Mouse (Mus musculus): ENCODE measurements around the gene Ttc37. TPM values are rescaled to one million over a fixed set of nuclear protein-coding genes. Genes with fewer than 3 reads are reported as not detected.

Gene Ttc37
- 4.0 and 4.2 TPM in 2 replicates for polyA plus RNA-seq (2012; rRNA removed)

DNA sequence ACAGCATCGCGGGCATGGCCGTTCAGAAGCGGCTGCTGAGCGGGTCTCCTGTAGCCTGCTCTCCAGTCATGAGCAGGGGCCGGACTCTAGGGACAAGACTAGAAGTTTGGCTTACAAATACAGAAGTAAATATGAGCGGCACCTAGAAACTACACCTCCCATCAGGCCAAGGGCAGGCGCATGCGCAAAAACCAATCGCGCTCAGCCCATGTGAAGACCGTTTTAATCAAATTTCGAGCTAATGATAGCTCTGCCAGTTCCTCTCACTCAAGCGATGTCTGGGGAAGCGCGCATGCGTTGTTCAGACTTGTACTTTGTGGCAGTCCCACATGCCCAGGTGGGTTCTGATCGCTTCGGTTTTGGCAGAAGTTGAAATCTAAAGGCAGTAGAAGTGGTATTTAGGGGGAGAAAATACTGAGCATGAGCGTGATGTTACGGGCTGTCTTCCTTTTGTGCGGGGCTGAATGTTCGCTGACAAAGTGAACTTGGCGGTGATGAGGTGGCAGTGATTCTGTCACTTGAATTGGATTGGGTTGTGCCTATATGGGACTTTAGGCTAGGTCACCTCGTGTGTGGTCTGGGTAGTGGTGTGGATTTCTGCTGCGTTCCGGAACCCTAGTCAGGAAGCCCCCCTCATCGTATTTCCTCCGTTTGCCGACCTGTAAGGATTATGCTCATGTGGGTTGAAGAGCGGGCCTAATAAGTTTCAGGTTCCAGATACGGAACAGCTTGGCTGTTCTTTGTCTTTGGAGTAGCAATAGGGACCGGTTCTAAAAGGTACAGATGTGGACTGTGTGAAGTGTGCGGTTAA is at the start of gene Ttc37, which contains the start of gene Arsk:
Gene Ttc37 (plus strand): TSS at position 242 of the 811 bp plus-strand sequence.
Gene Arsk (minus strand): TSS at position 168 of the 811 bp plus-strand sequence.

DNA sequence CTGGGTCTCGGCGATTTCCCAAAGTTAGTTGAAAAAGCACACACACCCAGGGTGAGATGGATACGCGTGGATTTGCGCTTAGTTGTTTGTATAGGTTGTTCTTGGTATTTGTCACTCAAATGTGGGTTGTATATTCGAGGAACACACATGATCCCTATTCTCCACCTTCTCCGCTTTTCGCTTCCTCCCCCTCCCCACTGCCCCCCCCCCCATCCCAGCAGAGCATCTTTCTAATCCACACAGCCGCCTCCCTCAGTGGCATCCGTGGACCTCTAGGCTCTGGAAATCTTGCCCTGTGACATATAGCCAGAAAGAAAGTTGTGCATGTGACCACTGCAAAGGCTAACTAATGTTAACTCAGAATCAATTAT is 41.7 kb upstream of the Ttc37 start, which contains the start of gene Gpr150:
Gene Gpr150 (minus strand): TSS at position 101 of the 371 bp plus-strand sequence.

Other genes with a start within 250 kb of the Ttc37 start
- 2.6 and 4.3 TPM in 2 replicates for gene Rhobtb3, start 154.8 kb upstream of the Ttc37 start, polyA plus RNA-seq (2012; rRNA removed)
- gene Spata9, start 131.6 kb upstream of the Ttc37 start, polyA plus RNA-seq (2012; rRNA removed) = not detected in 2 replicates
- gene Rfesd, start 80.0 kb upstream of the Ttc37 start, polyA plus RNA-seq (2012; rRNA removed) = 1.2 and 1.8 TPM in 2 replicates
- 0.08 and 0.12 TPM in 2 replicates for gene Gpr150, start 41.7 kb upstream of the Ttc37 start, polyA plus RNA-seq (2012; rRNA removed)
- 0.80 and 1.3 TPM in 2 replicates for gene Arsk, start 74 bp upstream of the Ttc37 start, polyA plus RNA-seq (2012; rRNA removed)
- gene Fam81b, start 206.3 kb downstream of the Ttc37 start, polyA plus RNA-seq (2012; rRNA removed) = not detected in 2 replicates